Mouse (Mus musculus): Measurements from ENCODE around the gene Jagn1. TPM values are rescaled to one million over a fixed set of nuclear protein-coding genes. Genes with fewer than 3 reads are reported as not detected.
A peak's percentile ranks its signal among the peaks of the same experiment; 100 is the strongest.

The Jagn1 gene
- total RNA-seq (2015; ENCODE audit: low replicate concordance) (8.1 and 14.4 TPM in 2 replicates), total RNA-seq (2017; ENCODE audit: low replicate concordance) (2.0 and 3.1 TPM in 2 replicates)

DNA sequence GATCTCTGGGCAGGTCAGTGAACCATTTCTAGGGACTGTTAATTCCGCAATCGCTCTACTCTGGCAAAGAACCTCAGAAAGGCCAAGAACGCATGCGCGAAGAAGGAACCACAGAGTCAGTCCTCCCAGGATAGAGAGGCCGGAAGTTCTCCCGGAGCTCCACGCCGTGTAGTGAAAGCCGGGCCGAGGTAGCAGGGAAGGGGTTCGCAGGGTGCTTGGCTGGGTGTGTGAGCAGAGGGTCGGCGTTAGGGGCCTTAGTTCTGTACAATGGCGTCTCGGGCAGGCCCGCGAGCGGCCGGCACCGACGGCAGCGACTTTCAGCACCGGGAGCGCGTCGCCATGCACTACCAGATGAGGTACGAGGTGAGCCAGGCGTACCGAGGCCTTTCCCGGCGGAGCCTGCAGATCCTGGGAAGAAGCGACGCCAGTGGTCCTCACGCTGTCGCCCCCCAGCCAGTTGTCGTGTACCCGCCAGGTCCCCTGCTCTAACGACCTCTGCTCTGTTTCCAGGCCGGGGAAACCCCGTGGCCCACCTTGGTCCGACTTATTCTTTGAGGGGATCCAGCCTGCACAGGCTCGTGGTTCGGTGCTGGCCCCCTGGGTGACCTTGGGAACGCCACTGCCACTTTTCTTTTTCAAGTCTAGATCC, at the start of gene Jagn1:
Gene Jagn1 (plus strand): TSS at position 128 of the 649 bp plus-strand sequence.
- ATAC-seq (replicated peaks; ENCODE audit: low FRiP score, poor library complexity, severe bottlenecking) = peak; percentile 94

DNA sequence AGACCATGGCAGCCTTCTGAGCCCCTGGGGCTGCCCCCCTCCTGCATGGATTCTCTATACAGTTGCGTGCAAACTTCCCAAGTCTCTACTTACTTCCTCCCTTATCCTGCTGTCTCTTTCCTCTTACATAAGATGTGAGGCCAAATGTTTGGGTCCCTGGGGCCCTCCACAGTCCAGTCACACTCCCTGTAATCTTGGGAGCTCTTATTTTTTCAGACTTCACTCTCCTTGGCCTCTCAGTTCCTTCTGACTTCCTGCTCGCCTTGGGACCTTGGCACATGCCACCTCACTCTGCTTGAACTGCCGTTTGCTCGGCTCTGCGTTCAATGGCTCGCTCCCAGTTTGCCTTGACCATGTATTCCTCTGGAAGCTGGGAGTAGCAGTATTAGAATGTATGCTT, 48.4 kb upstream of the Jagn1 start:
- ATAC-seq (replicated peaks; ENCODE audit: low FRiP score, poor library complexity, severe bottlenecking) = no peak

- ATAC-seq (replicated peaks; ENCODE audit: low FRiP score, poor library complexity, severe bottlenecking) = no peak
Observed at GRCm38 (mm10) chr6:113394811-113395210, 47.6 kb upstream of the Jagn1 start.

- no peak for ATAC-seq (replicated peaks; ENCODE audit: low FRiP score, poor library complexity, severe bottlenecking)
Observed at GRCm38 (mm10) chr6:113395501-113395900, 46.9 kb upstream of the Jagn1 start.

DNA sequence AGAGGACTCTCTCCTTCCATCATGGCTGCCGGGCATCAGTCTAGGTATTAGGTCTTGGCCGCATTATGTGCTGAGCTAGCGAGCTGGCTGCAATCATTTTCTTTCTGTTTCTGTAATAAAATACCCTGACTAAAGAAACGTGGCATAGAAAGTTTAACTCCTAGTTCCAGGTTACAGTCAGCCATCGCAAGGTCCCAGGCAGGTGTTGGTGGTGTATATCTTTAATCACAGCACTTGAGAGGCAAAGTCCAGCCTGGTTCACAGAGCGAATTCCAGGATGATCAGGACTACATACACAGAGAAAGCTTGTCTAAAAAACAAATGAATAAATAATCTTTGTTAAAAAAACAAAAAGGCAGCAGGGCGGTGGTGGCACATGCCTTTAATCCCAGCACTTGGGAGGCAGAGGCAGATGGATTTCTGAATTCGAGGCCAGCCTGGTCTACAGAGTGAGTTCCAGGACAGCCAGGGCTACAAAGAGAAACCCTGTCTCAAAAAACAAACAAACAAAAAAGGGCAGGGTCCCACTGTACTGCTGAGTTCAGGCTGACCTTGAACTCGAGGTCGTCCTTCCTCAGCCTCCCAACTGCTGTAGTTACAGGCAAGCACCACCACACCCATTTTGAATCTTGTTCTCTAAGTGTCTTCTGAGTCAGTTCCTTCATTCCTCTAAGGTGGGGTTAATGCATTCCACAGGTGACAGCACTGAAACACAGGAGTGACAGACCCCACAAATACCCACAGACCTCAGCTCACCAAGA, 45.9 kb upstream of the Jagn1 start:
- ATAC-seq (replicated peaks; ENCODE audit: low FRiP score, poor library complexity, severe bottlenecking) = no peak

- no peak for ATAC-seq (replicated peaks; ENCODE audit: low FRiP score, poor library complexity, severe bottlenecking)
Observed at GRCm38 (mm10) chr6:113402094-113402493, 40.3 kb upstream of the Jagn1 start.

DNA sequence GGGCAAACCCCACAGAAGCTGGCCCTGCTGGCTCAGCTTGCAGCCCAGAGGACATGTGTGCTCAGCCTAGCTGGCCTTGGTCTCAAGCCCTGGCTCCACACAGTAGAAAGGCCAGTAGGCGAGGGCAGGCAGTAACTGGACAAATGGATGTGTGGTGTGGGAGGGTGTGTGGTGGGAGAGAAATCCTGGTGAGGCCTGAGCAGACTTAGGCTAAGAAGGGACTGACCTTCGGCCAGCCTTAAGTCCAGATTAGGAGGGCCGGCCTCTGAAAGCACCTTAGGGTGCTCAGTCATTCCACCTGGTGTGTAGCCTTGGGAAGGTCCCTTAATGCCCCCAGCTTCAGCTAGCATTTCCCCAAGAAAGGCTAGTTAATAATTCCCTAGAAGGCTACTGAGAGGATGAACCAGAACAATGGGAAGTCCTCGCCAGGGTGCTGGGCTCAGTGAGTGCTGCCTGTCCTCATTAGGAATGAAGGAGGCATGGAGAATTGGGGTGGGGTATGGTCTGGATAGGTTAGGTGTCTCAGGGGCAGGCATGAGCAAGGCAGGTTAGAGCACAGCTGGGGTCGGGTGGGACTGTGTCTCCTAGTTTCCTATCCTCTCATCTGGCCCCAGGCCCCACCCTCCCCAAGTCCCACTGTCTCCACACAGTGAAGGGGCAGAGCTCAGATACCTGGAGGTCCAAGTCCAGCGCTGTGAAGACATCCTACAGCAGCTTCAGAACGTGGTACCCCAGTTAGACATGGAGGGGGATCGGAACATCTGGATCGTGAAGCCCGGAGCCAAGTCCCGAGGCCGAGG, 37.5 kb upstream of the Jagn1 start:
- no peak for ATAC-seq (replicated peaks; ENCODE audit: low FRiP score, poor library complexity, severe bottlenecking)

DNA sequence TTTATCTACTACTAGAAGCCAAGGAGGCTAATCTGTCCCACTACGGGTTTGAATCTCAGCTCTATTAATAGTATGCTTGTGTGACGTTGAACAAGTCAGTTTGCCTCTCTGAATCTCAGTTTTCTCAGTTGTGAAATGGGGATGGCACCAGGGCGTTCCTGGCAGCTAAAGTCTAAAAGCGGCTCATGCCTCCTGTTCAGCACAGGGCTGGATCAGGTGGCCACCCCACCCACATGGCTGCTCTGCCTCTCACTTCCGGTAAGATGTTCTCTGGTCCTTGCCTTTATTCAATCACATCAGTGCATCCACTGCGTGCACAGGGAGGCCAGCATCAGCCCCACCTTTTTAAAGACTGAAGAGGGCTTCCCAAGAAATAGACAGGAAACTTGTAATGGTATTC, 36.9 kb upstream of the Jagn1 start:
- no peak for ATAC-seq (replicated peaks; ENCODE audit: low FRiP score, poor library complexity, severe bottlenecking)

DNA sequence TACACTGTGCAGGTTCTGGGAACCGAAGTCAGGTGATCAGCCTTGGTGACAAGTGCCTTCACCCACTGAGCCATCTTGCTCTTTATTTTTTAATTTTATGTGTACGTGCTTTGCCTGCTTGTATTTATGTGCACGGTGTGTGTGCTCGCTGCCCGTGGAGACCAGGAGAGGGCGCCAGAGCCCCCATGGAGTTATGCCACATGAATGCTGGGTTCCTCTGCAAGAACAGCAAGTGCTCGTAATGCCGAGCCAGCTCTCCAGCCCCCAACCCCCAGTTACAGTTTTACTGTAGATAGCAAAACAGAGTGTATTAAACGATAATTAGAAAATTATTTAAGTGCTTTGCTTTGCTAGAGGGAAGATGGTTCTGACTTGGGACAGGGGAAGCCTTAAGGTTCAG, 35.7 kb upstream of the Jagn1 start:
- ATAC-seq (replicated peaks; ENCODE audit: low FRiP score, poor library complexity, severe bottlenecking) = no peak

GRCm38 (mm10) chr6:113410001-113410400, 32.4 kb upstream of the Jagn1 start:
- ATAC-seq (replicated peaks; ENCODE audit: low FRiP score, poor library complexity, severe bottlenecking) = no peak

- ATAC-seq (replicated peaks; ENCODE audit: low FRiP score, poor library complexity, severe bottlenecking) = no peak
Observed at GRCm38 (mm10) chr6:113416416-113416815, 26.0 kb upstream of the Jagn1 start.

GRCm38 (mm10) chr6:113418441-113419198, 23.7 kb upstream of the Jagn1 start:
- peak; percentile 62 for ATAC-seq (replicated peaks; ENCODE audit: low FRiP score, poor library complexity, severe bottlenecking)

GRCm38 (mm10) chr6:113419199-113419587, 23.2 kb upstream of the Jagn1 start, which contains the start of gene Rpusd3:
TSS of gene Rpusd3 (minus strand) at chr6:113419340.
- peak; percentile 96 for ATAC-seq (replicated peaks; ENCODE audit: low FRiP score, poor library complexity, severe bottlenecking)

DNA sequence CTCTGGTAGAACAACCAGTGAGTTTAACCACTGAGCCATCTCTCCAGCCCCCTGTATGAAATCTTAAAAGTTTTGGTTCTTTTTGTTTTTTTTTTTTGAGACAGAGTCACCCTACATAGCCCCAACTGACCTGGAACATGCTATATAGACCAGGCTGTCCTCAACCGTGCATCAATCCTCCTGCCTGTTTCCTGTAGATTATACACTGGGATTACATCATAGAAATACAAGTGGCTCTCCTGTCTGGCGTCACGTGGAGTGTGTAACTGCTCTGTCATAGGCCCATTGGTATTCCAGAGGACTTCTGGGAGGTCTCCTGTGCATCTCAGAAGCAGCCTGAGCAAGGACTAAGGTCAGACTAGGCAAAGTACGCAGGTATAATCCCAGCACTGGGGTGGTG, 19.4 kb upstream of the Jagn1 start:
- ATAC-seq (replicated peaks; ENCODE audit: low FRiP score, poor library complexity, severe bottlenecking) = no peak

DNA sequence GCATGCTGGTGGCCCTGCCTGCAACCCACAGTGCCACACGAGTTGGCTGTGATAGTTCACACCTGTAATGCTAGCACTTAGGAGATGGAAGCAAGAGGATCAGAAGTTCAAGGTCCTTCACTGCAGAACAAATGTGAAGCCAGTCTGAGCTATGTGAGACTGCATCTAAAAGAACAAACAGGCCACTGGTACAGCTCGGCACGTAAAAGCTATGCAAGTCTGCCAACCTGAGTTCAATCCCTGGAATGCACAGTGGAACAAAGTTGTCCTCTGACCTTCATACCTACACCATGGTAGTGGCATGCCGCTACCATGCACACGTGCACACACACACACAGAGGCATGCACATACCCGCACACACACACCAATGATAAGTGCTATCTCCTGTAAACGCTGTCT, 18.2 kb upstream of the Jagn1 start:
- ATAC-seq (replicated peaks; ENCODE audit: low FRiP score, poor library complexity, severe bottlenecking) = no peak

GRCm38 (mm10) chr6:113426696-113427095, 15.7 kb upstream of the Jagn1 start:
- no peak for ATAC-seq (replicated peaks; ENCODE audit: low FRiP score, poor library complexity, severe bottlenecking)

DNA sequence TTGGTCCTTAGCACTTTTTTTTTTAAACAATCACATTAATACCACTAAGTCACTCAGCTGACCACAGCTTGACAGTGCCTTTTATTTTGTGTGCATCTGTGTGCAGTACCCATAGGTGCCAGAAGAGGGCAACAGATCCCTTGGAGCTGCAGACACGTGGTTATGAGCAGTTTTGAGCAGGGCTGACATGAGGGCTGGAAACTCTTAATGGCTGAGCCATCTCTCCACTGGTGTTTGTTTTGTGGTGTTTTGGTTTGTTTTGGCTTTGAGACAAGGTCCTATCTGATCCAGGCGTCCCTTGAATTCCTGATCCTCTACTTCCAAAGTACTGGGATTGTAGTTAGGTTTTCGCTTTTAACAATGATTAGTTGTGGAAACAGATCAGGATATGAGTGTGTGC, 15.0 kb upstream of the Jagn1 start:
- peak; percentile 65 for ATAC-seq (replicated peaks; ENCODE audit: low FRiP score, poor library complexity, severe bottlenecking)

DNA sequence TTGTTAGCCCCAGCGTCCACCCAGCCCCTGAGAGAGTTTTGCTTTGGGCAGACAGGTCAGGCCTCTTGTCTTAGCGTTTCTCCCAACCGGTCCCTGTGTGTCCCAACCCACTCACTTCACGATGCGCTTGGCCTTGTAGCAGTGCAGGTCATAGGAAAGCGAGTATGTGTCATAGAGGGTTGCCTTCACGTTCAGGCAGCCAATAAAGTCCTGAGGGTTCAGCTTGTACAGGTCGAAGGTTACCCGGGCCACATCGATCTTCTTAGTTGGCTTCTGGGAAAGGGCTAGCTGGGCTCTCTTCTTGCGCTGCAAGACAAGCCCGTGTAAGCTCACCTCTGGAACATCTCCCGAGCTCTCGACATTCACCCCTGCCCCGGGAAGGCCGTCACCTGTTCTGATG, 14.4 kb upstream of the Jagn1 start:
- no peak for ATAC-seq (replicated peaks; ENCODE audit: low FRiP score, poor library complexity, severe bottlenecking)

DNA sequence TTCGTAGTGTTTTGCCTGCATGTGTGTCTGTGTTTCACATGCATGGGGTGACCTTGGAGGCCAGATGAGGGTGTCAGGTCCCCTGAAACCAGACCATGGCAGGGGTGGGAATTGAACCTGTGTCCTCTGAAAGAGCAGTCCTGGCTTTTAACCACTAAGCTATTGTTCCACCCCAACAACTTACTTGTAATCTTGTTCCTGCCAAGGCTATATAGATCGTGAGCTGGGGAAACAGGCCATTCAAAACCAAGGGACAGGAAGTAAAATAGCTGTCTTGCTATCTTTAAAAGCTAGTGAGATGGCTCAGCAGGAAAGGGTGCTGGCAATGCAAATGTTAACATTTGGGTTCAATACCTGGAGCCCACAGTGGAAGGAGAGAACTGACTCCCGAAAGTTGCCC, 12.4 kb upstream of the Jagn1 start:
- ATAC-seq (replicated peaks; ENCODE audit: low FRiP score, poor library complexity, severe bottlenecking) = no peak

GRCm38 (mm10) chr6:113430846-113431245, 11.5 kb upstream of the Jagn1 start:
- ATAC-seq (replicated peaks; ENCODE audit: low FRiP score, poor library complexity, severe bottlenecking) = no peak
